In the genomic region with DNA sequence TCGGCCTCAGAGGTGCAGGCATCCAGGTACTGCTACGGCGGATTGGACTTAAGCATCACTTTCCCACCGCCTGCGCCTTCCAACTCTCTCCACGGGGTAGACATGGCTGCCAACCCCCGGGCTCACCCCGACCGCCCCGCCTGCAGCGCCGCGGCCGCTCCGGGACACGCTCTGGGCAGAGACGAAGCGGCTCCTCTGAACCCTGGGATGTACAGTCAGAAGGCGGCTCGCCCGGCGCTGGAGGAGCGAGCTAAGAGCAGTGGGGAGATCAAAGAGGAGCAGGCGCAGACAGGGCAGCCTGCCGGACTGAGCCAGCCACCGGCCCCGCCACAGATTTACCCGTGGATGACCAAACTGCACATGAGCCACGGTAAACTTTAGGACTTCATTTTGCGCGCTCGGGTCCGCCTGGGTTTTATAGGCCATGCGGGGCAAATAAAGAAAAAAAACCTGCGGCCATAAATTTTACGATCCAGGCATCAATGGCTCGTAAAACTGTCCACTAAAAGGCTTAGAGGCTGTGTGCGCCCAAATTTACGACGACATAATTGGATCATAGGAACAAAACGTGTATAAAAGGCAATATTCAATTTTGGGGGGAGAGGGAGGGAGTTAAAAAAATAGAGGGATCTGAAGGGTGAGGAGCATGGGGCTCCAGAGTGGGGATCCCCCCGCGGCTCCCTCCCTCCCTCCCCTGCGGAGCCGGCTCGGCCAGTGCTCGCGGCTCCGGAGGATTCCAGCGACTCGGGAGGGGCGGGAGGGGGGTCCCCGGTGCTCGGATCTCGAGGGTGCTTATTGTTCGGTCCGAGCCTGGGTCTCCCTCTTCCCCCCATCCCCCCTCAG, we compare ENCODE assay signal across 8 mouse cellular contexts. TPM values are rescaled to one million over a fixed set of nuclear protein-coding genes. Genes with fewer than 3 reads are reported as not detected.
DNase-seq lines count a peak whose midpoint lies in the region; ATAC-seq and TF ChIP-seq lines count a peak whose summit lies in the region.

No protein-coding gene starts in this region.

- ATAC-seq in lung, postnatal 0 days: peak; percentile 16; the same call in 1 of the 2 replicates
- ATAC-seq in embryonic facial prominence, embryonic 15.5 days (ENCODE audit: insufficient number of reproducible peaks, low FRiP score, low TSS enrichment, low read depth): no peak

- no peak for TF ChIP-seq EP300 in lung, postnatal 0 days (IDR thresholded peaks at IDR 0.05)

- H3K27ac ChIP-seq in lung, postnatal 0 days (ENCODE audit: low read length): no peak overlapping the region
- no peak overlapping the region for H3K27ac ChIP-seq in embryonic facial prominence, embryonic 15.5 days (replicated peaks)

- no peak for TF ChIP-seq POLR2A in lung, adult 2 months (IDR thresholded peaks at IDR 0.05; ENCODE audit: borderline replicate concordance, extremely low read depth, low read depth, low read length)
- no peak for TF ChIP-seq POLR2A in myocyte (IDR thresholded peaks at IDR 0.05; ENCODE audit: insufficient read length, low read depth)

- no peak for TF ChIP-seq CTCF in lung, postnatal 0 days (IDR thresholded peaks at IDR 0.05)
- TF ChIP-seq CTCF in lung, adult 2 months (IDR thresholded peaks at IDR 0.05; ENCODE audit: insufficient read depth, low read length): no peak

- 2% methylated on average over 57 of the region's 57 CpGs for WGBS in lung, postnatal 0 days
- 2% methylated on average over 57 of the region's 57 CpGs for WGBS in lung, adult 2 months
- 1% methylated on average over 45 of the region's 57 CpGs for WGBS in embryonic facial prominence, embryonic 15.5 days

- H3ac ChIP-seq in myocyte (ENCODE audit: control insufficient read depth, insufficient read length): no peak overlapping the region

- no peak overlapping the region for H3K9ac ChIP-seq in lung, postnatal 0 days (replicated peaks; ENCODE audit: low read depth)
- H3K9ac ChIP-seq in embryonic facial prominence, embryonic 15.5 days: no peak overlapping the region

- H3K79me2 ChIP-seq in myocyte (ENCODE audit: control insufficient read depth, insufficient read depth): peaks cover 10% of the 10 kb centered on the region

- no peaks in the 10 kb centered on the region for H3K4me1 ChIP-seq in lung, postnatal 0 days (ENCODE audit: insufficient read depth, low read depth, low read length)
- no peaks in the 10 kb centered on the region for H3K4me1 ChIP-seq in lung, adult 2 months (ENCODE audit: control insufficient read depth, insufficient read depth, low read length)
- peaks cover 17% of the 10 kb centered on the region for H3K4me1 ChIP-seq in embryonic facial prominence, embryonic 15.5 days

- peak overlapping the region; percentile 38 for H3K4me2 ChIP-seq in lung, postnatal 0 days (replicated peaks; ENCODE audit: low read depth, low read length)
- H3K4me2 ChIP-seq in embryonic facial prominence, embryonic 15.5 days (replicated peaks): peak overlapping the region; percentile 42
- H3K4me2 ChIP-seq in myocyte (ENCODE audit: low read depth): no peak overlapping the region

- no peaks in the 10 kb centered on the region for H3K9me3 ChIP-seq in lung, postnatal 0 days (ENCODE audit: low read length)
- no peaks in the 10 kb centered on the region for H3K9me3 ChIP-seq in embryonic facial prominence, embryonic 15.5 days (replicated peaks)

- DNase-seq in lung, postnatal 0 days (ENCODE audit: low spot score): no peak
- no peak for DNase-seq in lung, adult 2 months
- DNase-seq in kidney, adult 9 months: peak; percentile 50
- no peak for DNase-seq in frontal cortex, postnatal 10 days (ENCODE audit: low spot score in 2 of 2)
- no peak for DNase-seq in urinary bladder, postnatal 36 days (ENCODE audit: low spot score in 2 of 2)
- DNase-seq in lung, postnatal 14 days: no peak

- H3K36me3 ChIP-seq in lung, postnatal 0 days (ENCODE audit: insufficient read depth, low read length): no peaks in the 10 kb centered on the region
- no peaks in the 10 kb centered on the region for H3K36me3 ChIP-seq in embryonic facial prominence, embryonic 15.5 days
- no peaks in the 10 kb centered on the region for H3K36me3 ChIP-seq in myocyte (ENCODE audit: control insufficient read depth, insufficient read depth)

- H3K27me3 ChIP-seq in lung, postnatal 0 days (replicated peaks; ENCODE audit: insufficient read depth, low read length): peaks cover 93% of the 10 kb centered on the region
- H3K27me3 ChIP-seq in embryonic facial prominence, embryonic 15.5 days: peaks cover 98% of the 10 kb centered on the region
- no peaks in the 10 kb centered on the region for H3K27me3 ChIP-seq in myocyte (ENCODE audit: control insufficient read depth, insufficient read depth, insufficient read length)

- H3K4me3 ChIP-seq in lung, postnatal 0 days (ENCODE audit: low read depth, low read length): peak overlapping the region; percentile 19; the same call in 1 of the 2 replicates
- no peak overlapping the region for H3K4me3 ChIP-seq in lung, adult 2 months (replicated peaks; ENCODE audit: extremely low read depth, low read depth, low read length)
- peak overlapping the region; percentile 30 for H3K4me3 ChIP-seq in embryonic facial prominence, embryonic 15.5 days (replicated peaks)
- no peak overlapping the region for H3K4me3 ChIP-seq in myocyte

TF ChIP-seq in myocyte, 11 proteins besides CTCF, POLR2A, EP300 and RAD21:
- no peak for TF ChIP-seq SRF (IDR thresholded peaks at IDR 0.05; ENCODE audit: control insufficient read depth, insufficient read length, low read depth)
- peak; percentile 37 for TF ChIP-seq POLR2AphosphoS2 (IDR thresholded peaks at IDR 0.05; ENCODE audit: insufficient read length, low read depth)

RNA-seq across cellular contexts. Expression of a gene that starts 4.3 kb away (rescaled TPM):
- polyA plus RNA-seq in lung, postnatal 0 days (2015; fragmentation: Nextera tagmentation; extraction: Ambion mirVana): 0.21 and 0.23 TPM in 2 replicates
- 0.31 and 1.1 TPM in 2 replicates for polyA plus RNA-seq in lung, adult 2 months (2012; rRNA removed)
- 1.1 TPM in 2 replicates for polyA plus RNA-seq in embryonic facial prominence, embryonic 15.5 days (2015; fragmentation: Nextera tagmentation; extraction: Ambion mirVana)
- polyA plus RNA-seq in myocyte (2012; fragmentation: generic; extraction: Trizol): 3.6 TPM

RNA-seq across cellular contexts. Expression of a gene that starts 16.3 kb away (rescaled TPM):
- not detected in 2 replicates for polyA plus RNA-seq in lung, postnatal 0 days (2015; fragmentation: Nextera tagmentation; extraction: Ambion mirVana)
- polyA plus RNA-seq in lung, adult 2 months (2012; rRNA removed): 0.34 TPM in 1 of 2 replicates, not detected in the other
- 0.11 and 0.35 TPM in 2 replicates for polyA plus RNA-seq in embryonic facial prominence, embryonic 15.5 days (2015; fragmentation: Nextera tagmentation; extraction: Ambion mirVana)
- 14.0 TPM for polyA plus RNA-seq in myocyte (2012; fragmentation: generic; extraction: Trizol)

RNA-seq across cellular contexts. Expression of a gene that starts 24.0 kb away (rescaled TPM):
- not detected in 2 replicates for polyA plus RNA-seq in lung, postnatal 0 days (2015; fragmentation: Nextera tagmentation; extraction: Ambion mirVana)
- not detected in 2 replicates for polyA plus RNA-seq in lung, adult 2 months (2012; rRNA removed)
- not detected in 2 replicates for polyA plus RNA-seq in embryonic facial prominence, embryonic 15.5 days (2015; fragmentation: Nextera tagmentation; extraction: Ambion mirVana)
- 0.71 TPM for polyA plus RNA-seq in myocyte (2012; fragmentation: generic; extraction: Trizol)

RNA-seq across cellular contexts. Expression of a gene that starts 38.1 kb away (rescaled TPM):
- polyA plus RNA-seq in lung, postnatal 0 days (2015; fragmentation: Nextera tagmentation; extraction: Ambion mirVana): not detected in 2 replicates
- not detected in 2 replicates for polyA plus RNA-seq in lung, adult 2 months (2012; rRNA removed)
- polyA plus RNA-seq in embryonic facial prominence, embryonic 15.5 days (2015; fragmentation: Nextera tagmentation; extraction: Ambion mirVana): not detected in 2 replicates
- polyA plus RNA-seq in myocyte (2012; fragmentation: generic; extraction: Trizol): 10.5 TPM

RNA-seq across cellular contexts. Expression of a gene that starts 47.1 kb away (rescaled TPM):
- 0.23 TPM in 1 of 2 replicates, not detected in the other for polyA plus RNA-seq in lung, postnatal 0 days (2015; fragmentation: Nextera tagmentation; extraction: Ambion mirVana)
- 0.36 and 1.6 TPM in 2 replicates for polyA plus RNA-seq in lung, adult 2 months (2012; rRNA removed)
- polyA plus RNA-seq in embryonic facial prominence, embryonic 15.5 days (2015; fragmentation: Nextera tagmentation; extraction: Ambion mirVana): 2.0 and 2.1 TPM in 2 replicates
- 1.2 TPM for polyA plus RNA-seq in myocyte (2012; fragmentation: generic; extraction: Trizol)

Comparison
In these comparisons a context has a peak if more than half of its experiments do, and no peak if none do; other contexts are left out.
1. H3K4me3 ChIP-seq: peak in lung, postnatal 0 days (single experiment) and embryonic facial prominence, embryonic 15.5 days (single experiment); none in lung, adult 2 months (single experiment) and myocyte (single experiment).
2. RNA of a gene that starts 16.3 kb away (polyA plus RNA-seq): 14.0 TPM in myocyte (single experiment); 0.34 TPM in lung, adult 2 months, 0.11 to 0.35 TPM in embryonic facial prominence, embryonic 15.5 days and not detected in lung, postnatal 0 days; every median in the first group is over 10 times any median in the second.